Mouse (Mus musculus): ENCODE data around the gene Hist1h2be. TPM values are rescaled to one million over a fixed set of nuclear protein-coding genes. Genes with fewer than 3 reads are reported as not detected.
"Not testable (repeated sequence)": the region's sequence is repeated elsewhere in the genome, so short reads cannot be mapped to it uniquely, and the experiment has no call there.

The Hist1h2be gene
- polyA plus RNA-seq, 1 experiment = 2.8 TPM

- TF ChIP-seq CTCF (IDR thresholded peaks at IDR 0.05; ENCODE audit: extremely low read depth, insufficient read depth, insufficient read length, insufficient replicate concordance) (no peak), POLR2A (IDR thresholded peaks at IDR 0.05; ENCODE audit: low read depth, low read length) (no peak)
- Histone ChIP-seq H3K4me3 (ENCODE audit: extremely low read depth, insufficient read depth, insufficient read length) (peak overlapping the region; percentile 28), H3K27me3 (ENCODE audit: control insufficient read depth, insufficient read depth, low read length) (no peaks in the 10 kb centered on the region), H3K4me1 (ENCODE audit: control insufficient read depth, insufficient read depth, insufficient read length) (peaks cover 2% of the 10 kb centered on the region; the same call in 1 of the 2 replicates), H3K27ac (ENCODE audit: insufficient read depth, low read length) (peak overlapping the region; percentile 21; the same call in 1 of the 2 replicates), H3K36me3 (ENCODE audit: control insufficient read depth, insufficient read depth, low read length) (no peaks in the 10 kb centered on the region)
- no peak for DNase-seq (ENCODE audit: low read depth in 1 of 2, low spot score in 2 of 2)
- WGBS = 49% methylated on average over 7 of the region's 7 CpGs
Observed at GRCm38 (mm10) chr13:23576351-23576881, 44.5 kb downstream of the Hist1h2be start.

- H3K27ac ChIP-seq (ENCODE audit: insufficient read depth, low read length) = peak overlapping the region; percentile 83
- peak overlapping the region; percentile 55 for H3K4me3 ChIP-seq (ENCODE audit: extremely low read depth, insufficient read depth, insufficient read length)
- not testable (repeated sequence) for H3K4me1 ChIP-seq (ENCODE audit: control insufficient read depth, insufficient read depth, insufficient read length); H3K36me3 ChIP-seq (ENCODE audit: control insufficient read depth, insufficient read depth, low read length); H3K27me3 ChIP-seq (ENCODE audit: control insufficient read depth, insufficient read depth, low read length); DNase-seq (ENCODE audit: low read depth in 1 of 2, low spot score in 2 of 2)
- TF ChIP-seq POLR2A (IDR thresholded peaks at IDR 0.05; ENCODE audit: low read depth, low read length) = peak; percentile 10; the same call in 1 of the 2 replicates
- under 1% methylated on average over 18 of the region's 40 CpGs for WGBS
Observed at GRCm38 (mm10) chr13:23575864-23576313, 45.0 kb downstream of the Hist1h2be start.

GRCm38 (mm10) chr13:23575271-23575851 is 45.6 kb downstream of the Hist1h2be start, which contains the start of gene Hist1h3d:
Gene Hist1h3d (plus strand): TSS chr13:23575763.
- peak within 1 kb of the TSS; percentile 83 for H3K27ac ChIP-seq (ENCODE audit: insufficient read depth, low read length)
- peak; percentile 41 to 79 for DNase-seq (ENCODE audit: low read depth in 1 of 2, low spot score in 2 of 2)
- H3K36me3 ChIP-seq (ENCODE audit: control insufficient read depth, insufficient read depth, low read length) = no peaks in the 10 kb centered on the region
- under 1% methylated on average over 18 of the region's 18 CpGs for WGBS
- peak within 1 kb of the TSS; percentile 55 for H3K4me3 ChIP-seq (ENCODE audit: extremely low read depth, insufficient read depth, insufficient read length)
- no peaks in the 10 kb centered on the region for H3K27me3 ChIP-seq (ENCODE audit: control insufficient read depth, insufficient read depth, low read length)
- TF ChIP-seq CTCF (IDR thresholded peaks at IDR 0.05; ENCODE audit: extremely low read depth, insufficient read depth, insufficient read length, insufficient replicate concordance) (no peak), POLR2A (IDR thresholded peaks at IDR 0.05; ENCODE audit: low read depth, low read length) (peak; percentile 27; the same call in 1 of the 2 replicates)
- H3K4me1 ChIP-seq (ENCODE audit: control insufficient read depth, insufficient read depth, insufficient read length) = peaks cover 2% of the 10 kb centered on the region; the same call in 1 of the 2 replicates

GRCm38 (mm10) chr13:23574546-23575170 is 46.3 kb downstream of the Hist1h2be start:
- H3K36me3 ChIP-seq (ENCODE audit: control insufficient read depth, insufficient read depth, low read length); DNase-seq (ENCODE audit: low read depth in 1 of 2, low spot score in 2 of 2); H3K4me1 ChIP-seq (ENCODE audit: control insufficient read depth, insufficient read depth, insufficient read length); H3K27me3 ChIP-seq (ENCODE audit: control insufficient read depth, insufficient read depth, low read length); H3K4me3 ChIP-seq (ENCODE audit: extremely low read depth, insufficient read depth, insufficient read length): not testable (repeated sequence)
- under 1% methylated on average over 12 of the region's 39 CpGs for WGBS
- peak overlapping the region; percentile 80 for H3K27ac ChIP-seq (ENCODE audit: insufficient read depth, low read length)

- H3K27me3 ChIP-seq (ENCODE audit: control insufficient read depth, insufficient read depth, low read length); H3K36me3 ChIP-seq (ENCODE audit: control insufficient read depth, insufficient read depth, low read length); H3K4me1 ChIP-seq (ENCODE audit: control insufficient read depth, insufficient read depth, insufficient read length): not testable (repeated sequence)
- peak within 1 kb of the TSS; percentile 95 for H3K27ac ChIP-seq (ENCODE audit: insufficient read depth, low read length)
- peak within 1 kb of the TSS; percentile 56 for H3K4me3 ChIP-seq (ENCODE audit: extremely low read depth, insufficient read depth, insufficient read length)
- DNase-seq (ENCODE audit: low read depth in 1 of 2, low spot score in 2 of 2) = peak; percentile 86 to 97
- under 1% methylated on average over 42 of the region's 42 CpGs for WGBS
Observed at GRCm38 (mm10) chr13:23573898-23574524, 46.9 kb downstream of the Hist1h2be start, which contains the start of the genes Hist1h2bf and Hist1h2ad. Gene Hist1h2bf (minus strand): TSS chr13:23574196. Gene Hist1h2ad (plus strand): TSS chr13:23574381.

GRCm38 (mm10) chr13:23573034-23573897 is 47.7 kb downstream of the Hist1h2be start:
- Histone ChIP-seq H3K27ac (ENCODE audit: insufficient read depth, low read length) (peak overlapping the region; percentile 95), H3K4me3 (ENCODE audit: extremely low read depth, insufficient read depth, insufficient read length) (peak overlapping the region; percentile 33; the same call in 1 of the 2 replicates)
- WGBS = 6% methylated on average over 20 of the region's 20 CpGs
- H3K4me1 ChIP-seq (ENCODE audit: control insufficient read depth, insufficient read depth, insufficient read length); H3K36me3 ChIP-seq (ENCODE audit: control insufficient read depth, insufficient read depth, low read length); H3K27me3 ChIP-seq (ENCODE audit: control insufficient read depth, insufficient read depth, low read length); DNase-seq (ENCODE audit: low read depth in 1 of 2, low spot score in 2 of 2): not testable (repeated sequence)

Measured in spleen, adult 2 months (tissue).